Mouse (Mus musculus): Measurements from ENCODE around the gene Gm3636. TPM values are rescaled to one million over a fixed set of nuclear protein-coding genes. Genes with fewer than 3 reads are reported as not detected.
"Not testable (repeated sequence)": the region's sequence is repeated elsewhere in the genome, so short reads cannot be mapped to it uniquely, and the experiment has no call there.

Gm3636 gene
- total RNA-seq (2015; ENCODE audit: low replicate concordance), result not detected in 2 replicates
- not detected in 2 replicates for total RNA-seq (2017; ENCODE audit: low replicate concordance)

- not testable (repeated sequence) for ATAC-seq (replicated peaks; ENCODE audit: low FRiP score, poor library complexity, severe bottlenecking)
These were observed at the start of gene Gm3636 for GRCm38 (mm10) chr14:6742232-6742631. Gm3636 (minus strand) TSS chr14:6742332.

- ATAC-seq (replicated peaks; ENCODE audit: low FRiP score, poor library complexity, severe bottlenecking), result not testable (repeated sequence)
These were observed 32.2 kb upstream of the Gm3636 start, which contains the start of gene Gm8362 for GRCm38 (mm10) chr14:6774311-6774710. Gm8362 (minus strand) TSS chr14:6774411.

- ATAC-seq (replicated peaks; ENCODE audit: low FRiP score, poor library complexity, severe bottlenecking), result not testable (repeated sequence)
These were observed 15.1 kb upstream of the Gm3636 start for GRCm38 (mm10) chr14:6757231-6757536.

- ATAC-seq (replicated peaks; ENCODE audit: low FRiP score, poor library complexity, severe bottlenecking), result not testable (repeated sequence)
These were observed 14.5 kb upstream of the Gm3636 start for GRCm38 (mm10) chr14:6756384-6757230.

DNA sequence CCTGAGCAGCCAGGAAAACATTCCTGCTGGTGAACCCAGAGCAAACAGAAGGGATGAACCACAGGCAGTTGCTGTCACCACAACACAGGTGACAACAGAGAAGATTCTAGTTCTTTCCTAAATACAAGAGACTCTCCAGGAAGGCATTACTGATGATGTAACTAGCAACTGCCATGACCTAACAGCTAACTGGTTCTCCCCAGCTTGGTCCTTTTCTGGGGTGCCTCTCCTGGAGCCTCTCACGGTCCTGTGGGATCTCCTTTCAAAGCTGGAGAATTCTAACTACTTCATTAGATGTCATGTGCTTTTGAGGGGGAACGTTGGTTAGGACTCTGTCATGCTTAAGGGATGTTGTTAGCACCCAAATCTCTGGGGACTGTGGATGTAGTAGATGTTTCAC lies 22.0 kb downstream of the Gm3636 start, which contains the start of gene Gm8050:
Gm8050 (minus strand) TSS at position 101 of the 400 bp plus-strand sequence.
- not testable (repeated sequence) for ATAC-seq (replicated peaks; ENCODE audit: low FRiP score, poor library complexity, severe bottlenecking)

Other genes with a start within 250 kb of the Gm3636 start
- not detected in 2 replicates for gene Gm8356, start 205.0 kb downstream of the Gm3636 start, total RNA-seq (2015; ENCODE audit: low replicate concordance)
- not detected in 2 replicates for gene Gm8356, start 205.0 kb downstream of the Gm3636 start, total RNA-seq (2017; ENCODE audit: low replicate concordance)
- not detected in 2 replicates for gene Gm3629, start 151.7 kb downstream of the Gm3636 start, total RNA-seq (2015; ENCODE audit: low replicate concordance)
- gene Gm3629, start 151.7 kb downstream of the Gm3636 start, total RNA-seq (2017; ENCODE audit: low replicate concordance), result not detected in 2 replicates
- not detected in 2 replicates for gene Gm3460, start 119.9 kb downstream of the Gm3636 start, total RNA-seq (2015; ENCODE audit: low replicate concordance)
- gene Gm3460, start 119.9 kb downstream of the Gm3636 start, total RNA-seq (2017; ENCODE audit: low replicate concordance), result not detected in 2 replicates
- not detected in 2 replicates for gene Gm10251, start 58.2 kb downstream of the Gm3636 start, total RNA-seq (2015; ENCODE audit: low replicate concordance)
- gene Gm10251, start 58.2 kb downstream of the Gm3636 start, total RNA-seq (2017; ENCODE audit: low replicate concordance), result not detected in 2 replicates
- not detected in 2 replicates for gene Gm8050, start 22.1 kb downstream of the Gm3636 start, total RNA-seq (2015; ENCODE audit: low replicate concordance)
- not detected in 2 replicates for gene Gm8050, start 22.1 kb downstream of the Gm3636 start, total RNA-seq (2017; ENCODE audit: low replicate concordance)
- gene Gm8362, start 32.1 kb upstream of the Gm3636 start, total RNA-seq (2015; ENCODE audit: low replicate concordance), result not detected in 2 replicates
- gene Gm8362, start 32.1 kb upstream of the Gm3636 start, total RNA-seq (2017; ENCODE audit: low replicate concordance), result not detected in 2 replicates
- gene Gm3642, start 98.0 kb upstream of the Gm3636 start, total RNA-seq (2015; ENCODE audit: low replicate concordance), result not detected in 2 replicates
- gene Gm3642, start 98.0 kb upstream of the Gm3636 start, total RNA-seq (2017; ENCODE audit: low replicate concordance), result not detected in 2 replicates
- gene Gm3667, start 147.6 kb upstream of the Gm3636 start, total RNA-seq (2015; ENCODE audit: low replicate concordance), result not detected in 2 replicates
- gene Gm3667, start 147.6 kb upstream of the Gm3636 start, total RNA-seq (2017; ENCODE audit: low replicate concordance), result not detected in 2 replicates
- not detected in 2 replicates for gene Gm6356, start 231.5 kb upstream of the Gm3636 start, total RNA-seq (2015; ENCODE audit: low replicate concordance)
- not detected in 2 replicates for gene Gm6356, start 231.5 kb upstream of the Gm3636 start, total RNA-seq (2017; ENCODE audit: low replicate concordance)

All from erythroid progenitor cell, adult 5-6 weeks (primary cell).